ENCODE assay signal across 1 mouse cellular context in genomic region chr1:119836479-119837015, GRCm38 (mm10).
TF ChIP-seq lines count a peak whose summit lies in the region.

No protein-coding gene starts in this region.

TF ChIP-seq in MEL, 35 proteins besides CTCF, POLR2A, EP300 and RAD21 (continued from another document):
- no peak for TF ChIP-seq TAL1 (IDR thresholded peaks at IDR 0.05; ENCODE audit: low read length)
- TF ChIP-seq CHD1 (IDR thresholded peaks at IDR 0.05; ENCODE audit: low read depth, low read length), result peak; percentile 88
- TF ChIP-seq RCOR1 (IDR thresholded peaks at IDR 0.05; ENCODE audit: low read depth, low read length), result 0 out of 2 replicates have a peak, but pooled peaks have one; percentile 10
- TF ChIP-seq KAT2A (conservative IDR thresholded peaks at IDR 0.05; ENCODE audit: low read depth, low read length), result no peak
- TF ChIP-seq CHD2 (IDR thresholded peaks at IDR 0.05; ENCODE audit: low read length), result no peak
- no peak for TF ChIP-seq BHLHE40 (IDR thresholded peaks at IDR 0.05; ENCODE audit: borderline replicate concordance, low read depth, low read length)
- TF ChIP-seq USF2 (IDR thresholded peaks at IDR 0.05; ENCODE audit: borderline replicate concordance in 1 of 2, insufficient read depth in 1 of 2, low read depth in 1 of 2, low read length in 2 of 2), result no peak
